Mouse (Mus musculus): ENCODE data around the gene Taar7b. TPM values are rescaled to one million over a fixed set of nuclear protein-coding genes. Genes with fewer than 3 reads are reported as not detected.

Gene Taar7b
- polyA plus RNA-seq (2015; fragmentation: Nextera tagmentation; extraction: Ambion mirVana), result not detected in 2 replicates

DNA sequence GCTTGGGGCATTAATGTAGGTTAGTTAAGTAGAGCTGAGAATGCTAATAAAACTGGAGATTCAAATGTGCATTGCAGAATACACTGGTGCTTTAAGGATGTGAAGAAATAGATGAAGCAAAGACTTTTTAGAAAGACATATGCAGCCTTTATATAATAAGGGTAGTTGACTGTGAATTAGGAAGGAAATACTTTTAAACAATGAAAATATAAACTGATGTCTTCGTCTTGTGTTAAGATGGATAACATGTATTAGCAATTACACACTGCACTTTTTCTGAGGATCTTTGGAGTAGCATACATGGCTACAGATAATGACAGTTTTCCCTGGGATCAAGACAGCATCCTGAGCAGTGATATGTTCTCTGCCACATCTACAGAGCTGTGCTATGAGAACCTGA is at the start of gene Taar7b:
Gene Taar7b (plus strand): TSS at position 301 of the 400 bp plus-strand sequence.
- H3K27ac ChIP-seq (replicated peaks), result no peak within 1 kb of the TSS
- H3K27me3 ChIP-seq, result no peaks in the 10 kb centered on the region
- no peak within 1 kb of the TSS for H3K4me2 ChIP-seq
- 67% methylated on average over 1 of the region's 1 CpGs for WGBS (ENCODE audit: insufficient replicate concordance)
- H3K36me3 ChIP-seq (replicated peaks), result no peaks in the 10 kb centered on the region
- H3K4me1 ChIP-seq (replicated peaks), result no peaks in the 10 kb centered on the region
- H3K4me3 ChIP-seq (replicated peaks), result no peak within 1 kb of the TSS
- ATAC-seq (ENCODE audit: insufficient read depth), result no peak
- H3K9me3 ChIP-seq (replicated peaks), result no peaks in the 10 kb centered on the region
- no peak within 1 kb of the TSS for H3K9ac ChIP-seq

DNA sequence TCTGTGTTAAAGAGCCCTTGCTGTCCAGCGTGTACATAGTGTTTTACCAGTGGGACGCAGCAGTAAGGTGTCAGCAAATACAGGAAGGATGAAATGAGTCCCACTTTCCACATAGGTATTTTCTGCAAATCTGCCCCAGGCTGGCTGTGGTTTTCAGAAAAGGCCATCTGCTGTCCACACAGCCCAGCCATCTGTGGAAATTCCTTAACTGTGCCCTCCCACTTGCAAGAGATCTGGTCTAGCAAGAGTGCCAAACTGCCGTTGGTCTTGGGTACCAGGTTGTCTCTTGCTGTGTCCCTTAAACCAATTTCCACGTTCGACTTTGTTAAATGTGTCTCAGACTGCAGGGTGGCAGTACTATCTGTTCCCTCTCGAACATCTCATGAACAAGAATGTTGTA is 48.0 kb upstream of the Taar7b start:
- H3K4me2 ChIP-seq, result no peak overlapping the region
- no peaks in the 10 kb centered on the region for H3K9me3 ChIP-seq (replicated peaks)
- no peaks in the 10 kb centered on the region for H3K4me1 ChIP-seq (replicated peaks)
- H3K9ac ChIP-seq, result no peak overlapping the region
- H3K27ac ChIP-seq (replicated peaks), result no peak overlapping the region
- no peaks in the 10 kb centered on the region for H3K36me3 ChIP-seq (replicated peaks)
- no peaks in the 10 kb centered on the region for H3K27me3 ChIP-seq
- 58% methylated on average over 6 of the region's 6 CpGs for WGBS (ENCODE audit: insufficient replicate concordance)
- no peak for ATAC-seq (ENCODE audit: insufficient read depth)
- H3K4me3 ChIP-seq (replicated peaks), result no peak overlapping the region

DNA sequence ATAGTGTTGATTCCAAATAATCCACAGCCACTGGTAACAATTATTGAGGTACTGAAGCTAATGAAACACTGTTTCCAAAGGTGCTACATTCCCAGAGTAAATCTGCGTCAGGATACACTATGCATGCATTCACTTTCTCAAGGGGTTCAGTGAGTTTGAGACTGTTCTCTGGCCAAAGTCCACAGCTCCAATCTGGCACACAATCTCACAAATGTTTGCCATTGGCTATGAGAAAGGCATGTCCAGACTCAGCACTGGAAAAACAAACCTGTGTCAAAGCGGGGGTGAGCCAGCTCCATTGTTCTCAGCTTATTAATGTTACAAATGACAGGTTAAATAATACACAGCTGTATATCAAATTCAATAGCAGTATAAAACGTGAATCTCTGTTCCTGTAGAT is 40.7 kb upstream of the Taar7b start:
- H3K36me3 ChIP-seq (replicated peaks), result no peaks in the 10 kb centered on the region
- no peak overlapping the region for H3K4me2 ChIP-seq
- no peaks in the 10 kb centered on the region for H3K9me3 ChIP-seq (replicated peaks)
- 49% methylated on average over 3 of the region's 3 CpGs for WGBS (ENCODE audit: insufficient replicate concordance)
- H3K4me1 ChIP-seq (replicated peaks), result no peaks in the 10 kb centered on the region
- no peak overlapping the region for H3K27ac ChIP-seq (replicated peaks)
- no peak overlapping the region for H3K9ac ChIP-seq
- H3K4me3 ChIP-seq (replicated peaks), result no peak overlapping the region
- H3K27me3 ChIP-seq, result no peaks in the 10 kb centered on the region
- ATAC-seq (ENCODE audit: insufficient read depth), result no peak

DNA sequence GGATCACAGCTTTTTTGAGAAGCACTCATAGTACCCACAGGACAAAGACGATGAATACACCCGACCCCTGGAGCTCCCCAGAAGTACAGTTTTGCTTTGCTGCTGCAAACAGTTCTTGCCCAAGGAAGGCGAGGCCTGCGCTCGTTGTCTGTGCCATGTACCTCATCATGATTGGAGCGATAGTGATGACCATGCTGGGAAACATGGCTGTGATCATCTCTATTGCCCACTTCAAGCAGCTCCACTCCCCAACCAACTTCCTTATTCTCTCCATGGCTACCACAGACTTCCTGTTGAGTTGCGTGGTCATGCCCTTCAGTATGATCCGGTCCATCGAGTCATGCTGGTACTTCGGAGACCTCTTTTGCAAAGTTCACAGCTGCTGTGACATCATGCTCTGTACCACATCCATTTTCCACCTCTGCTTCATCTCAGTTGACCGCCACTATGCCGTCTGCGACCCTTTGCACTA is 39.3 kb upstream of the Taar7b start, which contains the start of gene Taar4:
Gene Taar4 (plus strand): TSS at position 51 of the 472 bp plus-strand sequence.
- 68% methylated on average over 13 of the region's 13 CpGs for WGBS (ENCODE audit: insufficient replicate concordance)
- no peak within 1 kb of the TSS for H3K4me3 ChIP-seq (replicated peaks)
- H3K36me3 ChIP-seq (replicated peaks), result no peaks in the 10 kb centered on the region
- H3K27ac ChIP-seq (replicated peaks), result no peak within 1 kb of the TSS
- H3K4me1 ChIP-seq (replicated peaks), result no peaks in the 10 kb centered on the region
- H3K9me3 ChIP-seq (replicated peaks), result no peaks in the 10 kb centered on the region
- H3K27me3 ChIP-seq, result no peaks in the 10 kb centered on the region
- no peak within 1 kb of the TSS for H3K9ac ChIP-seq
- no peak within 1 kb of the TSS for H3K4me2 ChIP-seq
- no peak for ATAC-seq (ENCODE audit: insufficient read depth)

DNA sequence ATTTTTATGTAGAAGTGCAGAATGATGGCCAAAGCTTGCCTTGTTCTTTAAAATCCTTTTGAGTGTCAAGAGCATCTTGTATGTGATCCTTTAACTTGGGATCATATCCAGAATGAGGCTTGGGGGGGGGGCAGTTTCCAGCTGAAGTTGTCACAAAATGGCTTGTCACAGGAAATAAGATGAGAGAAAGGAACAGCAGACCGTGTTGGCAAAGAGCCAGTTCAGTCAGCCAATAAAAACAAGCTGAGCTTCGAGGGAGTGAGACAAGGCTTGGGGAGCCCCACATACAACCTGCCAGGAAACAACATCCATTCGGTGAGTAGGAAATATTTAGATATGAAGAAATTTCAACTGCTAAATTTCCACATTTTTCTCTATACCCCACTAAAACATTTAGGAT is 36.3 kb upstream of the Taar7b start:
- ATAC-seq (ENCODE audit: insufficient read depth), result no peak
- H3K4me2 ChIP-seq, result no peak overlapping the region
- H3K36me3 ChIP-seq (replicated peaks), result no peaks in the 10 kb centered on the region
- H3K4me3 ChIP-seq (replicated peaks), result no peak overlapping the region
- H3K9me3 ChIP-seq (replicated peaks), result no peaks in the 10 kb centered on the region
- no peak overlapping the region for H3K9ac ChIP-seq
- no peaks in the 10 kb centered on the region for H3K27me3 ChIP-seq
- no peaks in the 10 kb centered on the region for H3K4me1 ChIP-seq (replicated peaks)
- WGBS (ENCODE audit: insufficient replicate concordance), result 51% methylated on average over 3 of the region's 3 CpGs
- H3K27ac ChIP-seq (replicated peaks), result no peak overlapping the region

DNA sequence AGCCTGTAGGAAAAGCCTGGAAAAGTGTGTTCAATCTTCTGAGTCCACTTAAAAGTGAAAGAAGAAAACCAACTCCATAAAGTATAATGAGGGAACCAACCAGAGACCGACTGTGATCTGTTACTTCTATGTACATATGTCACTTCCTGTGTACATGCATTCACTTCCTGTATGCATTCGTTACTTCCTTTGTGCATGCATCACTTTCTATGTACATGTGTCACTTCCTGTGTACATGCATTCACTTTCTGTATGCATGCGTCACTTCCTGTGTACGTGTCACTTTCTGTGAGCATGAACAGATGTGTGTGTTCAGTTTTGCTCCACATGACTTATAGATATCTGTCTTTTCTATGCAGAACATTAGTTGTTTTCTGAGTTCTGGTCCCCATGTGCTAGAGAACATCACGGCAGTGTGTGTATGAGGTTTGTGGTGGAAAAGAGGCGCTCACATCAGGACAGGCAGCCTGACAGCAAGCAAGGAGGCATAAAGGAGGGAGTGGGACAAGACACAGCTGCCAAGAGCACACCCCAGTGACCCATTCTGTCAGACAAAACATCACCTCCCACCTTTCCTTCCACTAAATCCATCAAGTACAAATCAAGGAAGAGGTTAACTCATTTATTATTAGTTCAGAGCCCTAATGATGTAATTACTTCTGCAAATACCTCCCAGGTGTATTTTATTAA is 34.7 kb upstream of the Taar7b start:
- Histone ChIP-seq H3K36me3 (replicated peaks) (no peaks in the 10 kb centered on the region), H3K27ac (replicated peaks) (no peak overlapping the region), H3K4me2 (no peak overlapping the region), H3K9me3 (replicated peaks) (no peaks in the 10 kb centered on the region), H3K27me3 (no peaks in the 10 kb centered on the region), H3K4me1 (replicated peaks) (no peaks in the 10 kb centered on the region), H3K9ac (no peak overlapping the region), H3K4me3 (replicated peaks) (no peak overlapping the region)
- no peak for ATAC-seq (ENCODE audit: insufficient read depth)
- 64% methylated on average over 6 of the region's 6 CpGs for WGBS (ENCODE audit: insufficient replicate concordance)

DNA sequence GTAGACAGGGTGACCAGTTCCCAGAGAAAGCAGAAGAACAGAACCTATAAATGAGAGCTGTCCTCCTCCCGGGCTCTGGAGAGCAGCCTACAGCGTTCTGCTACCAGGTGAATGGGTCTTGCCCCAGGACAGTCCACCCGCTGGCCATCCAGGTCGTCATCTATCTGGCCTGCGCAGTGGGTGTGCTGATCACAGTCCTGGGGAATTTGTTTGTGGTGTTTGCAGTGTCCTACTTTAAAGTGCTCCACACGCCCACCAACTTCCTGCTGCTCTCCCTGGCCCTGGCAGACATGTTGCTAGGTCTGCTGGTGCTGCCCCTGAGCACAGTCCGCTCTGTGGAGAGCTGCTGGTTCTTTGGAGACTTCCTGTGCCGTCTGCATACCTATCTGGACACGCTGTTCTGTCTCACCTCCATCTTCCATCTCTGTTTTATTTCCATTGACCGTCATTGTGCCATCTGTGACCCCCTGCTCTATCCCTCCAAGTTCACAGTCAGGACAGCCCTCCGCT is 29.0 kb upstream of the Taar7b start, which contains the start of gene Taar5:
Gene Taar5 (plus strand): TSS at position 51 of the 510 bp plus-strand sequence.
- H3K4me3 ChIP-seq (replicated peaks), result no peak within 1 kb of the TSS
- H3K27me3 ChIP-seq, result no peaks in the 10 kb centered on the region
- H3K36me3 ChIP-seq (replicated peaks), result no peaks in the 10 kb centered on the region
- no peak within 1 kb of the TSS for H3K9ac ChIP-seq
- no peaks in the 10 kb centered on the region for H3K4me1 ChIP-seq (replicated peaks)
- WGBS (ENCODE audit: insufficient replicate concordance), result 63% methylated on average over 11 of the region's 11 CpGs
- no peaks in the 10 kb centered on the region for H3K9me3 ChIP-seq (replicated peaks)
- ATAC-seq (ENCODE audit: insufficient read depth), result no peak
- H3K27ac ChIP-seq (replicated peaks), result no peak within 1 kb of the TSS
- H3K4me2 ChIP-seq, result no peak within 1 kb of the TSS

DNA sequence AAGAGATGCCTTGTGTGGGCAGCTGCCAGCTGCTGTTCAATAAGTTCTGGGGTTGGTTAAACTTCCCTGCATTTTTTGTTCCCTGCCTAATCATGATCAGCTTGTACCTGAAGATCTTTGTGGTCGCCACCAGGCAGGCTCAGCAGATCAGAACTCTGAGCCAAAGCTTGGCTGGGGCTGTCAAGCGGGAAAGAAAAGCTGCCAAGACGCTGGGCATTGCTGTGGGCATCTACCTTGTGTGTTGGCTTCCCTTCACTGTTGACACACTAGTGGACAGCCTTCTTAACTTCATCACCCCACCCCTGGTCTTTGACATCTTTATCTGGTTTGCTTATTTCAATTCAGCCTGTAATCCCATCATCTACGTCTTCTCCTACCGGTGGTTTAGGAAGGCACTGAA is 28.5 kb upstream of the Taar7b start:
- 67% methylated on average over 5 of the region's 5 CpGs for WGBS (ENCODE audit: insufficient replicate concordance)

DNA sequence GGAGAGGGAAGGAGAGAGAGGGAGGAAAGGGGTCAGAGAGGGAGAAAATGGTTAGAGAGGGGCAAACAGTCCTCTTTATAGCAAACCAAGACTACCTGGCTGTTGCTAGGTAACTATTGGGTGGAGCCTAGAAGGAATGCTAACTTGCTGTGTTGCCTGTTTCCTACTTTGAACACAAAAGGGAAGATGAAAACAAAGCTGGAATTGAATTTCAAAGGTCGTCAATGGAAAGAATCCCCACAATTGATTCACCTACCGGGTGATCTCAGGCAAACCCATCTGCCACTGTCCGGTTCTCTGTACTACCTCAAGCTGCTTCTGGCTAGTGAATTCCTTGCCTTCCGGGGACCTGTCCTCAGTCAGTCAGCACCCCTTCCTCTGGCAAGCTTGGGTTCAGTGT is 21.8 kb upstream of the Taar7b start:
- Histone ChIP-seq H3K4me2 (no peak overlapping the region), H3K27me3 (no peaks in the 10 kb centered on the region), H3K9ac (no peak overlapping the region), H3K9me3 (replicated peaks) (no peaks in the 10 kb centered on the region), H3K4me3 (replicated peaks) (no peak overlapping the region), H3K4me1 (replicated peaks) (no peaks in the 10 kb centered on the region), H3K27ac (replicated peaks) (no peak overlapping the region), H3K36me3 (replicated peaks) (no peaks in the 10 kb centered on the region)
- no peak for ATAC-seq (ENCODE audit: insufficient read depth)
- whole genome bisulfite sequencing (ENCODE audit: insufficient replicate concordance), result 43% methylated on average over 4 of the region's 4 CpGs

More for the DNA sequence above, 28.5 kb upstream of the Taar7b start:
- Histone ChIP-seq H3K4me2 (no peak overlapping the region), H3K36me3 (replicated peaks) (no peaks in the 10 kb centered on the region), H3K9me3 (replicated peaks) (no peaks in the 10 kb centered on the region), H3K4me3 (replicated peaks) (no peak overlapping the region), H3K27me3 (no peaks in the 10 kb centered on the region), H3K27ac (replicated peaks) (no peak overlapping the region), H3K4me1 (replicated peaks) (no peaks in the 10 kb centered on the region), H3K9ac (no peak overlapping the region)
- ATAC-seq (ENCODE audit: insufficient read depth), result no peak

DNA sequence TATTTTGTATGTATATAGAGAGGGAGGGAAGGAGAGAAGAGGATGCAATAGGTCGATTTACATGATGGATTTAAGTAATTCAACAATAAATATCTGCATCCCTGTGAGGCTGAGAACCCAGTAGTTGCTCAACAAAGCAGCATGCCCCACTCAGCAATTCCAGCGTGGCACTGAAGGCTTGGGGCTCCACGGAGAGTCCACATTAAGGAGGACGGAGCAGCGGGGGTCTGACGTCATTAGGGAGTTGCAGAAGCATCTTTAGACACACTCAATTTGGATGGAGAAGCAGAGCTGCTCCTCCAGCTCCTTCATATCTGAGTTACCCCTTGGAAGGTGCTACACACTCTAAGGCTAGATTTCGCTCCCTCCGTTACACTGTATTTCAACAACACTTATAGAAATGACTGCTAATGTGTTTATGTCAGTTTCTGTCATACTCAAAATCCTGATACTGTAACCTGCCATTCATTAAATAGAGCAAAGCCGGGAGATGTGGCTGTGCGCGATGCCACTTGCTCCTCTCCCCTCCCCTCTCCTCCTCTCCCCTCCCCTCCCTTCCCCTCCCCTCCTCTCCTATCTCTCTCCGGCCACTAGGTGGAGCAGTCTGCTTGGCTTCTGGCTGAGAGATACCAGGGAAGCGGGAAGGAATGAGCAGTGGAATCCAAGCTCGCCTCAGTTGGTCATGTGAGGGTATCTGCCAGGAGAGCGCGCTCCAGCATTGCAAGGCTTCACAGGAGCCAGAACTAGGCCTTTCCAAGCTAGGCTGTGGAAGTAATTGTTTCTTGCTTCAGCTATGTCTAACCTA is 20.6 kb upstream of the Taar7b start:
- H3K27ac ChIP-seq (replicated peaks), result no peak overlapping the region
- no peaks in the 10 kb centered on the region for H3K9me3 ChIP-seq (replicated peaks)
- peak; percentile 7; the same call in 1 of the 2 replicates for ATAC-seq (ENCODE audit: insufficient read depth)
- no peaks in the 10 kb centered on the region for H3K27me3 ChIP-seq
- no peak overlapping the region for H3K4me2 ChIP-seq
- H3K4me3 ChIP-seq (replicated peaks), result no peak overlapping the region
- WGBS (ENCODE audit: insufficient replicate concordance), result 33% methylated on average over 16 of the region's 16 CpGs
- H3K4me1 ChIP-seq (replicated peaks), result no peaks in the 10 kb centered on the region
- no peak overlapping the region for H3K9ac ChIP-seq
- no peaks in the 10 kb centered on the region for H3K36me3 ChIP-seq (replicated peaks)

DNA sequence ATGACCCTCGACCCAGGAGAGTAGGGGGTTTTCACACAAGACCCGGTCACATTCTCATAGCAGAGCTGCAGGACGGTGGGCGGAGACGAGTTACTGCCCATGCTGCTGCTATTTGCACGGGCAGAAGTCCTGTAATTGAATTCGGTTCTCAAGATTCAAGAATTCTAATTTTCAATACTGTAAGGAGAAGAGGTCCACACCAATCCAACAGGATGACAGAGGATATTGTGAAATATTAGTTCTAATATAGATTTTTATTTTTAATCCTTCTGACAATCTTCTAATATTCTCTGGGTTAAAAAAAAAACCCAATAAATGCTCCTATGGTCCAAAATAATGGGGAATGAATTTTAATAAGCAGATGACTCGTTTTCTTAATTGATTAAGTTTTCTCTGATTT is 14.2 kb upstream of the Taar7b start, which contains the start of gene Taar6:
Gene Taar6 (minus strand): TSS at position 101 of the 400 bp plus-strand sequence.
- H3K9me3 ChIP-seq (replicated peaks), result no peaks in the 10 kb centered on the region
- no peak within 1 kb of the TSS for H3K27ac ChIP-seq (replicated peaks)
- no peaks in the 10 kb centered on the region for H3K4me1 ChIP-seq (replicated peaks)
- no peak within 1 kb of the TSS for H3K9ac ChIP-seq
- H3K4me3 ChIP-seq (replicated peaks), result no peak within 1 kb of the TSS
- no peaks in the 10 kb centered on the region for H3K36me3 ChIP-seq (replicated peaks)
- 59% methylated on average over 8 of the region's 8 CpGs for WGBS (ENCODE audit: insufficient replicate concordance)
- no peak for ATAC-seq (ENCODE audit: insufficient read depth)
- H3K27me3 ChIP-seq, result no peaks in the 10 kb centered on the region
- H3K4me2 ChIP-seq, result no peak within 1 kb of the TSS
